Mouse (Mus musculus): ENCODE data around the gene Mrpl36. TPM values are rescaled to one million over a fixed set of nuclear protein-coding genes. Genes with fewer than 3 reads are reported as not detected.

Mrpl36 gene
- polyA plus RNA-seq (2015; fragmentation: Nextera tagmentation; extraction: Ambion mirVana) = 99.6 and 103 TPM in 2 replicates

- WGBS = 1% methylated on average over 43 of the region's 45 CpGs
- ATAC-seq (peak; percentile 89), DNase-seq (ENCODE audit: low spot score) (peak; percentile 98)
- Histone ChIP-seq H3K27ac (ENCODE audit: low read length) (peak within 1 kb of the TSS; percentile 55), H3K27me3 (replicated peaks; ENCODE audit: insufficient read depth, low read length) (no peaks in the 10 kb centered on the region), H3K4me3 (ENCODE audit: low read depth, low read length) (peak within 1 kb of the TSS; percentile 76), H3K4me1 (ENCODE audit: insufficient read depth, low read depth, low read length) (peaks cover 13% of the 10 kb centered on the region; the same call in 1 of the 2 replicates), H3K9ac (replicated peaks; ENCODE audit: low read depth) (peak within 1 kb of the TSS; percentile 63), H3K36me3 (ENCODE audit: insufficient read depth, low read length) (peaks cover 3% of the 10 kb centered on the region; the same call in 1 of the 2 replicates), H3K9me3 (ENCODE audit: low read length) (no peaks in the 10 kb centered on the region), H3K4me2 (replicated peaks; ENCODE audit: low read depth, low read length) (peak within 1 kb of the TSS; percentile 69)
- TF ChIP-seq CTCF (IDR thresholded peaks at IDR 0.05) (no peak), EP300 (IDR thresholded peaks at IDR 0.05) (no peak)
Observed at GRCm38 (mm10) chr13:73327827-73328698, at the start of gene Mrpl36, which contains the start of gene Ndufs6. Gene Mrpl36 (plus strand): TSS chr13:73328513. Gene Ndufs6 (minus strand): TSS chr13:73328542.

- H3K9ac ChIP-seq (replicated peaks; ENCODE audit: low read depth) = no peak overlapping the region
- WGBS = 68% methylated on average over 1 of the region's 1 CpGs
Observed at GRCm38 (mm10) chr13:73279196-73279595, 49.1 kb upstream of the Mrpl36 start.

GRCm38 (mm10) chr13:73282407-73282806, 45.9 kb upstream of the Mrpl36 start:
- no peak overlapping the region for H3K27ac ChIP-seq (ENCODE audit: low read length)
- no peaks in the 10 kb centered on the region for H3K27me3 ChIP-seq (replicated peaks; ENCODE audit: insufficient read depth, low read length)
- no peak overlapping the region for H3K4me2 ChIP-seq (replicated peaks; ENCODE audit: low read depth, low read length)
- TF ChIP-seq EP300 (IDR thresholded peaks at IDR 0.05) (no peak), CTCF (IDR thresholded peaks at IDR 0.05) (no peak)
- no peaks in the 10 kb centered on the region for H3K4me1 ChIP-seq (ENCODE audit: insufficient read depth, low read depth, low read length)
- no peaks in the 10 kb centered on the region for H3K9me3 ChIP-seq (ENCODE audit: low read length)
- no peak overlapping the region for H3K4me3 ChIP-seq (ENCODE audit: low read depth, low read length)
- WGBS = 60% methylated on average over 2 of the region's 2 CpGs
- H3K9ac ChIP-seq (replicated peaks; ENCODE audit: low read depth) = no peak overlapping the region
- DNase-seq (ENCODE audit: low spot score) (no peak), ATAC-seq (no peak)
- H3K36me3 ChIP-seq (ENCODE audit: insufficient read depth, low read length) = no peaks in the 10 kb centered on the region

More at GRCm38 (mm10) chr13:73279196-73279595, 49.1 kb upstream of the Mrpl36 start:
- Histone ChIP-seq H3K4me2 (replicated peaks; ENCODE audit: low read depth, low read length) (no peak overlapping the region), H3K27ac (ENCODE audit: low read length) (no peak overlapping the region), H3K4me3 (ENCODE audit: low read depth, low read length) (no peak overlapping the region), H3K36me3 (ENCODE audit: insufficient read depth, low read length) (no peaks in the 10 kb centered on the region), H3K4me1 (ENCODE audit: insufficient read depth, low read depth, low read length) (no peaks in the 10 kb centered on the region), H3K27me3 (replicated peaks; ENCODE audit: insufficient read depth, low read length) (0 out of 2 replicates have a peak, but pooled peaks cover under 1% of the 10 kb centered on the region), H3K9me3 (ENCODE audit: low read length) (no peaks in the 10 kb centered on the region)
- TF ChIP-seq EP300 (IDR thresholded peaks at IDR 0.05) (no peak), CTCF (IDR thresholded peaks at IDR 0.05) (no peak)
- ATAC-seq = no peak
- no peak for DNase-seq (ENCODE audit: low spot score)

GRCm38 (mm10) chr13:73283534-73283933, 44.8 kb upstream of the Mrpl36 start:
- TF ChIP-seq CTCF (IDR thresholded peaks at IDR 0.05) = no peak
- no peak for TF ChIP-seq EP300 (IDR thresholded peaks at IDR 0.05)
- no peak overlapping the region for H3K27ac ChIP-seq (ENCODE audit: low read length)

GRCm38 (mm10) chr13:73290206-73290605, 38.1 kb upstream of the Mrpl36 start:
- no peak for TF ChIP-seq EP300 (IDR thresholded peaks at IDR 0.05)
- no peak for TF ChIP-seq CTCF (IDR thresholded peaks at IDR 0.05)
- Histone ChIP-seq H3K4me3 (ENCODE audit: low read depth, low read length) (no peak overlapping the region), H3K9ac (replicated peaks; ENCODE audit: low read depth) (no peak overlapping the region), H3K9me3 (ENCODE audit: low read length) (no peaks in the 10 kb centered on the region), H3K27me3 (replicated peaks; ENCODE audit: insufficient read depth, low read length) (no peaks in the 10 kb centered on the region), H3K4me2 (replicated peaks; ENCODE audit: low read depth, low read length) (no peak overlapping the region), H3K27ac (ENCODE audit: low read length) (no peak overlapping the region), H3K4me1 (ENCODE audit: insufficient read depth, low read depth, low read length) (no peaks in the 10 kb centered on the region), H3K36me3 (ENCODE audit: insufficient read depth, low read length) (no peaks in the 10 kb centered on the region)
- DNase-seq (ENCODE audit: low spot score) = peak; percentile 66
- 60% methylated on average over 6 of the region's 6 CpGs for WGBS
- peak; percentile 80 for ATAC-seq

More at GRCm38 (mm10) chr13:73283534-73283933, 44.8 kb upstream of the Mrpl36 start:
- Histone ChIP-seq H3K4me3 (ENCODE audit: low read depth, low read length) (no peak overlapping the region), H3K9me3 (ENCODE audit: low read length) (no peaks in the 10 kb centered on the region), H3K4me1 (ENCODE audit: insufficient read depth, low read depth, low read length) (no peaks in the 10 kb centered on the region), H3K36me3 (ENCODE audit: insufficient read depth, low read length) (no peaks in the 10 kb centered on the region), H3K27me3 (replicated peaks; ENCODE audit: insufficient read depth, low read length) (no peaks in the 10 kb centered on the region), H3K4me2 (replicated peaks; ENCODE audit: low read depth, low read length) (no peak overlapping the region), H3K9ac (replicated peaks; ENCODE audit: low read depth) (no peak overlapping the region)
- 92% methylated on average over 1 of the region's 1 CpGs for WGBS
- DNase-seq (ENCODE audit: low spot score) (no peak), ATAC-seq (no peak)

GRCm38 (mm10) chr13:73291102-73291501, 37.2 kb upstream of the Mrpl36 start:
- no peak for DNase-seq (ENCODE audit: low spot score)
- H3K4me1 ChIP-seq (ENCODE audit: insufficient read depth, low read depth, low read length) = no peaks in the 10 kb centered on the region
- H3K27ac ChIP-seq (ENCODE audit: low read length) = no peak overlapping the region
- no peak for ATAC-seq
- H3K9me3 ChIP-seq (ENCODE audit: low read length) = no peaks in the 10 kb centered on the region
- TF ChIP-seq EP300 (IDR thresholded peaks at IDR 0.05) (no peak), CTCF (IDR thresholded peaks at IDR 0.05) (no peak)
- no peaks in the 10 kb centered on the region for H3K36me3 ChIP-seq (ENCODE audit: insufficient read depth, low read length)
- H3K9ac ChIP-seq (replicated peaks; ENCODE audit: low read depth) = no peak overlapping the region
- WGBS = 9% methylated on average over 2 of the region's 2 CpGs
- no peaks in the 10 kb centered on the region for H3K27me3 ChIP-seq (replicated peaks; ENCODE audit: insufficient read depth, low read length)
- H3K4me3 ChIP-seq (ENCODE audit: low read depth, low read length) = no peak overlapping the region
- no peak overlapping the region for H3K4me2 ChIP-seq (replicated peaks; ENCODE audit: low read depth, low read length)

Measured in lung, postnatal 0 days (tissue).